Mouse (Mus musculus) Muller cell, postnatal 12 days (primary cell): ENCODE measurements around the gene Scap.

Experiments
- DNase-seq: peaks from one replicate; pipeline ENCODE4 v3.0.0-alpha.2; 2015; ENCODE audit errors: inconsistent ontology term

Gene Scap

GRCm38 (mm10) chr9:110333135-110333895 lies at the start of gene Scap:
Gene Scap, plus strand, starts transcription at chr9:110333288.
- DNase-seq, result peak; percentile 97

GRCm38 (mm10) chr9:110284075-110284697 lies 48.9 kb upstream of the Scap start:
- no peak for DNase-seq

GRCm38 (mm10) chr9:110287321-110287924 lies 45.7 kb upstream of the Scap start:
- DNase-seq, result peak; percentile 62

GRCm38 (mm10) chr9:110293254-110293718 lies 39.8 kb upstream of the Scap start:
- peak; percentile 1 for DNase-seq

GRCm38 (mm10) chr9:110293873-110294415 lies 39.1 kb upstream of the Scap start:
- no peak for DNase-seq

GRCm38 (mm10) chr9:110294786-110295185 lies 38.3 kb upstream of the Scap start:
- DNase-seq, result no peak

GRCm38 (mm10) chr9:110296867-110297627 lies 36.0 kb upstream of the Scap start:
- peak; percentile 62 for DNase-seq

GRCm38 (mm10) chr9:110304516-110304915 lies 28.6 kb upstream of the Scap start:
- DNase-seq, result no peak

DNA sequence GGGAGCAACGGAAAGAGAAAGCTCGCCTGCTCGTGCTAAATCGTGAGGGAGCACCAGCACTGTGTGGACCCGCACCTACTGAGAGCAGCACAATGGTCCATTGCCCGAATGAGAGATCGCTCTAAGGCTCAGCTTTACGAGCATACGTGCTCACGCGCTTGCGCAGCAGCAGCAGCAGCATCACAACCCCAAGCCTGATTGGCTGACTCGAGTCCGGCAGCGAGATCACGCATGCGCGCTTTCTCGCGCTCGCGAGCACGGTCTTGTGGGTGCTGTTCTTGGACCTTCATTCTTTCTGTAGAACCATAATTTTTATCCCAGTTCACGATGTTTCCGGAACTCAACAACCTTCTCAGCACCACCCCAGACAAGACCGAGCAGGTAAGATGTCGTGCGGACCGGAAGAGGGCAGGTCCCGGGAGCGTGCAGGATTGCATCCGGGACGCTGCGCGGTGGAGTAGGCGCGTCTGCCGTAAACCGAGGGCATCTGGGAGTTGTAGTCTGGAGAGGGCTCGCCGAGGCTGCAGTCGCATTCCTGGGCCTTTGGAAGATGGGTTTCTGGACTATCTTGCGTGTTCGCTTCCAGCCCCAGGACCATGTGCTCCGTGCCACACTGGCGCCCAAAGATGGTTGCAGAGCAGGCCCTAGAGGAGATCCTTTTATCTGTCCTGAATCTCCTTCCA lies 28.0 kb upstream of the Scap start, which contains the start of gene Elp6:
Gene Elp6, plus strand, starts transcription at position 205 of the 683 bp plus-strand sequence.
- DNase-seq, result peak; percentile 93

- DNase-seq, result no peak
Measured at GRCm38 (mm10) chr9:110306371-110306770, 26.7 kb upstream of the Scap start.

GRCm38 (mm10) chr9:110314706-110315105 lies 18.4 kb upstream of the Scap start:
- no peak for DNase-seq

GRCm38 (mm10) chr9:110315410-110315809 lies 17.7 kb upstream of the Scap start:
- DNase-seq, result no peak

DNA sequence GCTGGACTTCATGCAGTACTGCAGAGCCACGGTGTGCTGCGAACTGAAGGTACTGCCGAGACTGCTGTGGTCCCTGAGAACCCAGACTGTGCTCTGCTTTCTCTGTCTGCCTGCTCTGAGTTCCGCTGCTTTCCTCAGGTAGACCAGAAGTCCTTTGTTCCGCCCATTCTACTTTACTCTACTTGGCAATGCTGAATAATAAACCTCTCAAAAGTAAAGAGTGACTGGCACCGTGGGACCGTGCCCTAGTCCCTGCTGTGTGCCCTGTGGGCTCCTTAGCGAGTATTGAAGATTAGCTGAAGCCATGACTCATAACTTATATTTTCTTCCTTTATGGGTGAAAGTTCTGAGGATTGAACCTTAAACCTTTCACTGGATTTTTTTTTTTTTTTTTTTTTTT lies 17.2 kb upstream of the Scap start:
- DNase-seq, result no peak

DNA sequence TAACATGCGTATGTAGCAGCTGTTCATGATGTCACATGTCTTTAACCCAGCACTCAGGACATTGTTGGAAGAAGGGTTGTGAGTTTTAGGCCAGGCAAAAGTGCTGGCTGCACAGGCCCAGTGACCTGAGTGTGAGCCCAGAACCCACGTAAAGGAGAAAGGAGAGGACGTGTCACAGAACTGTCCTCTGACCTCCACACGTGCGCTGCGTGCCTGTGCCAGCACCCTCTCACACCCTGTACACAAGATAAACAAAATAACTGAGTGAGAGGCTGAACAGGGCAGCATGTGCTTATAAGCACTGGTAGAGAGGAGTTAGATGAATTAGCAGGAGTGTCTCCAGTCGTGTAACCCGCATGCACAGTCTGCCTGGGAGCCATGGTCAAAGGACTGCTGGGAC lies 16.6 kb upstream of the Scap start:
- no peak for DNase-seq

- peak; percentile 50 for DNase-seq
Measured at GRCm38 (mm10) chr9:110320769-110321168, 12.3 kb upstream of the Scap start.

DNA sequence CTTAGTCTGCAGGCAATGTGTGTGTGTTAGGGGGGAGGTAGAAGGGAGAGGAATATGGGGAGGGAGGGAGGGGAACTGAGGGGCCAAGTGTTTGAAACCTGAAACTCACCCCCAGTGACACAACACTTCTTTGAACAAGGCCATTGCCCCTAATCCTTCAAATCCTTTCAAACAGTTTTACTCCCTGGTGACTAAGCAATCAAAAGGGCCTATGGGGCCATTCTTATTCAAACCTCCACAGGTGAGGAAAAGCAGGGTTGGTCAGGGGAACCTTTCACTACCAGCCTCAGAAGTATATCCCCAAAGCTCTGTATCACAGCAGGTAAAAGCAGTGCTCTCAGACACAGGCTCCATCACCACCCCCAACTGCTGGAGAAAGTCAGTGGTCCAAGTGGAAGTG lies 10.1 kb upstream of the Scap start:
- DNase-seq, result no peak

- no peak for DNase-seq
Measured at GRCm38 (mm10) chr9:110324181-110324580, 8.9 kb upstream of the Scap start.

GRCm38 (mm10) chr9:110328178-110328577 lies 4.9 kb upstream of the Scap start:
- no peak for DNase-seq

- DNase-seq, result no peak
Measured at GRCm38 (mm10) chr9:110328946-110329630, 4.0 kb upstream of the Scap start.

GRCm38 (mm10) chr9:110329655-110330054 lies 3.4 kb upstream of the Scap start:
- peak; percentile 18 for DNase-seq
